Mouse (Mus musculus) cerebellum, adult 2 months (tissue): Measurements from ENCODE around the gene Rbpjl.
A peak's percentile ranks its signal among the peaks of the same experiment; 100 is the strongest.

ENCODE experiments used
- CTCF ChIP-seq: fragments of 200-500 bp; IDR thresholded peaks from 2 replicates; pipeline ENCODE4 v1.5.1; 2011; ENCODE audit warnings: low read depth, mild to moderate bottlenecking, control low read depth, low read length, moderate library complexity, borderline replicate concordance; ENCODE audit not compliant: insufficient read depth
- POLR2A ChIP-seq: fragments of 200-500 bp; IDR thresholded peaks from 2 replicates; pipeline ENCODE4 v1.6.1; 2011; ENCODE audit warnings: low read length, control low read depth, borderline replicate concordance; ENCODE audit not compliant: insufficient read depth

DNA sequence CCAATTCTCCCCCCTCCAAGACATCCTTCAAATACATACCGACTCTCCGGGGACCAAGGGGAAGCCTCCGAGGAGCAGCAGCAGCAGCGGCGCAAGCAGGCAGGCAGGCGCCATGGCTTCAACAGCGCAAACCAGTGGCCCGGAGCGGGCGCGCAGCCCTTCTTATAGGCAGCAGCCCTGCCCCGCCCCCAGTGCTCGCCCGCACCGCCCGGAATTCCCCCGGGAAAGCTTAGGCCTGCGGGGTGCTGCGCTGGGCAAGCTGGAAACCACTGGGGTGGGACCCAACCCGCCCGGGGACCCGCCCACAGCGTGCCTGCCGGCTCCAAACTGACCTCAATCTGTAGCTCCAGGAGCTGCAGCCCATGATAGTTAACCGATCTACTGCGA is 40.1 kb downstream of the Rbpjl start:
- TF ChIP-seq CTCF = no peak
- peak; percentile 35; the same call in 1 of the 2 replicates for TF ChIP-seq POLR2A
